Mouse (Mus musculus) erythroblast, embryonic 14.5 days (primary cell): Measurements from ENCODE around the gene Tiam1. TPM values are rescaled to one million over a fixed set of nuclear protein-coding genes. Genes with fewer than 3 reads are reported as not detected.

Experiments
- H3K27me3 ChIP-seq: 2 replicates; pipeline ENCODE4 v1.6.1; 2012; ENCODE audit warnings: inconsistent platforms; ENCODE audit not compliant: control insufficient read depth
- H3K36me3 ChIP-seq: 2 replicates; pipeline ENCODE4 v1.6.1; 2012; ENCODE audit warnings: mild to moderate bottlenecking, inconsistent platforms; ENCODE audit not compliant: control insufficient read depth
- H3K4me1 ChIP-seq: 2 replicates; pipeline ENCODE4 v1.6.1; 2012; ENCODE audit warnings: inconsistent platforms; ENCODE audit not compliant: control insufficient read depth
- H3K4me3 ChIP-seq: replicated peaks from 2 replicates; pipeline ENCODE3; 2012; ENCODE audit warnings: moderate library complexity, mild to moderate bottlenecking, inconsistent platforms
- H3K9me3 ChIP-seq: 2 replicates; pipeline ENCODE4 v1.6.1; 2012; ENCODE audit warnings: low read length, inconsistent platforms, mixed read lengths; ENCODE audit not compliant: control insufficient read depth
- GATA1 ChIP-seq: IDR thresholded peaks from 2 replicates; pipeline ENCODE4 v1.6.1; 2012; ENCODE audit warnings: low read length, inconsistent platforms, mixed read lengths
- TAL1 ChIP-seq: IDR thresholded peaks from 3 replicates; pipeline ENCODE4 v1.6.1; 2012; ENCODE audit warnings: low read length, inconsistent platforms, mixed read lengths
- polyA plus RNA-seq: library from polyadenylated mRNA; stranded (reverse); fragments of >175 nt; gene quantifications from 2 replicates; pipeline ENCODE4 v1.2.3, GENCODE M21; 2012

Gene Tiam1
- polyA plus RNA-seq, 1 experiment: 0.89 TPM

DNA sequence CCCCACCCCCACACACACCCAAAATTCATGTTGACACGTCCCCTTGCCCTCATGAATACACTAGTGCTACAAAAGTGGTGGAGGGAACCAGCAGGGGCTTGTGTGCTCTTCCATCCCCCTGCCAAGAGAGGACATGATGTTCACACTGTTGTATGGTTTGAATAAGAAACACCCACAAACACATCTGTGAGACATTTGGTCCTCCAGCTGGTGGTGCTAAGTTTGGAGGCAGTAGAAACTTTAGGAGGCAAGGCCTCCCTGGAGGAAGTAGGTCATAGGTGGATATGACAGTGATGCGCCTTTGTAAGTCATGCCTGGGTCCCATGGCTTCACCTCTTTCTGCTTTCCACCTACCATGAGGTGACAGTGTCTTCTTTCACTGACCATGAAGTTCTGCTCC lies 366.1 kb downstream of the Tiam1 start:
- Histone ChIP-seq H3K4me3 (no peak overlapping the region), H3K27me3 (no peaks in the 10 kb centered on the region; the same call in 1 of the 2 replicates), H3K4me1 (peaks cover 4% of the 10 kb centered on the region), H3K9me3 (no peaks in the 10 kb centered on the region; the same call in 1 of the 2 replicates), H3K36me3 (no peaks in the 10 kb centered on the region)
- TF ChIP-seq TAL1: no peak
- no peak for TF ChIP-seq GATA1

DNA sequence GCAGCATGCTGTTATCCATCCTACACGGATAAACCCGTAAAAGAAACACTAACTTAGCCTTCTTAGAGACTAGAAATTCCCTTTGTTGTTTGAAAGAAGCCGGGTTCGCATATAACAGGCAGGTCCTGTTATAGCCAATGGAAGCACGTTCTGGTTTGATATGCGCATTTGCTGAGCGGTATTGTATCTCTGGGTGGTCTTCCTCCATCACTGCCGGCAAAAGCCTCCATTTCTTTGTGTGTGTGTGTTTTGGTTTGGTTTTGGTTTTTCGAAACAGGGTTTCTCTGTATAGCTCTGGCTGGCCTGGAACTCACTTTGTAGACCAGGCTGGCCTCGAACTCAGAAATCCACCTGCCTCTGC lies 369.0 kb downstream of the Tiam1 start:
- H3K9me3 ChIP-seq: 0 out of 2 replicates have a peak, but pooled peaks cover 2% of the 10 kb centered on the region
- H3K27me3 ChIP-seq: no peaks in the 10 kb centered on the region; the same call in 1 of the 2 replicates
- H3K36me3 ChIP-seq: no peaks in the 10 kb centered on the region
- H3K4me3 ChIP-seq: no peak overlapping the region
- TF ChIP-seq GATA1: no peak
- no peak for TF ChIP-seq TAL1
- peaks cover 4% of the 10 kb centered on the region for H3K4me1 ChIP-seq

DNA sequence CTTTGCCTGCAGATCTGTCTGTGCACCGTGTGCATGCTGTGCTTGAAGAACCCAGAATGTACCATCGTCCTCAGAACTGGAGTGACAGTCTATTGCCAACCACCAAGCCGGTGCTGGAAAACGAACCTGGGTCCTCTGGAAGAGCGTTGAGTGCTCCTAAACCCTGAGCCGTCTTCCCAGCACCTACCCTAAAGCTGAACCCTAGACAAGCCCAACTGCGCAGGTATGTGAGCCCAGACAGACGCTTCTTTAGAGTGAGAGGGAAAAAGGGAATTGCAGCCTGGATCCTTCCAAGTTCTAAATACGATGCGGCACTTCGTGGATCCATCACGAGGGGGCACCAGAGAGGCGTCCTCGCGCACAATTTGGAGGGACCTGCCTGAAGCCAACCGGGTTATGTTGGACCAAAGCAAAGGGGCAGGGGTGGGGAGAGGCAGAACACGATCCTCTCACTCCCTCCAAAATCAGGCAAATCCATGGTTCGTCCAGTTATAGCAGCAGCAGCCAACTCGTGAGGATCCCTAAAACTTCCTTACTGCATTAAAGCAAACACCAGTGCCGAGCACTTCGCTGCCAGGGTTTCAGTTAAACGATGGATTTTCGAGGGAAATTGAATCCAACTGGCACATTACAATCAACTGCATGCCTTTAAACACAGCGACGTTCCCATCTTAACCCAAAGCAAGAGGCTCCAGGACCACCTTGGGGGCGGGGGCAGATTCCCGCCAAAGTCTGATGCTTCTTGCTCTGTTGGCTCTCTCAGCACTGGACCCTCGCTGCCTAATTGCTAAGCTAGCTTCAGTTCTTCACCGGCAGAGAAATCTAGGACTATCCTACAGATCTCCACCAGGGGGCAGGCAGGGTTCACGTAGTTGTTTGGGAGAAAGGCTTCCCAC lies 369.7 kb downstream of the Tiam1 start:
- H3K9me3 ChIP-seq: 0 out of 2 replicates have a peak, but pooled peaks cover 4% of the 10 kb centered on the region
- no peak for TF ChIP-seq GATA1
- TF ChIP-seq TAL1: no peak

GRCm38 (mm10) chr16:89765919-89766318 lies 377.6 kb downstream of the Tiam1 start:
- Histone ChIP-seq H3K4me3 (no peak overlapping the region), H3K36me3 (no peaks in the 10 kb centered on the region), H3K4me1 (no peaks in the 10 kb centered on the region), H3K9me3 (0 out of 2 replicates have a peak, but pooled peaks cover 4% of the 10 kb centered on the region), H3K27me3 (no peaks in the 10 kb centered on the region)
- no peak for TF ChIP-seq TAL1
- TF ChIP-seq GATA1: no peak

More for the DNA sequence above, 369.7 kb downstream of the Tiam1 start:
- Histone ChIP-seq H3K36me3 (no peaks in the 10 kb centered on the region), H3K4me1 (peaks cover 4% of the 10 kb centered on the region), H3K4me3 (peak overlapping the region; percentile 28), H3K27me3 (no peaks in the 10 kb centered on the region; the same call in 1 of the 2 replicates)

GRCm38 (mm10) chr16:89765470-89765869 lies 378.1 kb downstream of the Tiam1 start:
- Histone ChIP-seq H3K27me3 (no peaks in the 10 kb centered on the region), H3K36me3 (no peaks in the 10 kb centered on the region), H3K9me3 (0 out of 2 replicates have a peak, but pooled peaks cover 2% of the 10 kb centered on the region), H3K4me3 (no peak overlapping the region), H3K4me1 (no peaks in the 10 kb centered on the region)
- no peak for TF ChIP-seq TAL1
- TF ChIP-seq GATA1: no peak

GRCm38 (mm10) chr16:89763812-89764211 lies 379.8 kb downstream of the Tiam1 start:
- Histone ChIP-seq H3K27me3 (no peaks in the 10 kb centered on the region), H3K4me1 (no peaks in the 10 kb centered on the region), H3K4me3 (no peak overlapping the region), H3K9me3 (no peaks in the 10 kb centered on the region), H3K36me3 (no peaks in the 10 kb centered on the region)
- no peak for TF ChIP-seq TAL1
- no peak for TF ChIP-seq GATA1

DNA sequence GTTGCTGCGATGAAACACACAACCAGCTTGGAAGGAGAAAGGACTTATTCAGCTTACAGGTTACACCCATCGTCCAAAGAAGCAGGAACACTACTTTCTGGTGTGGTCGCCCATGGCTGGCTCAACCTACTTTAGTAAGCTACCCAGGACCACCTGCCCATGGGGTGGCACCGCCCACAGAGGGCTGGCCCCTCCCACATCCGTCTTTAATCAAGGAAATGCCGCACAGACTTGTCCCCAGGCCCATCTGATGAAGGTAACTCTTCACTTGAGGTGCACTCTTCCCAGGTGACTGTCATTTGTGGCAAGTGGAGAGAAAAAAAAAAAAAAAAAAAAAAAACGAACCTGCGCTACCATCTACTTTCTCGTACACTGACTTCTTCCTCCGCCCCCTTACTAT lies 381.0 kb downstream of the Tiam1 start:
- no peaks in the 10 kb centered on the region for H3K27me3 ChIP-seq
- H3K36me3 ChIP-seq: no peaks in the 10 kb centered on the region
- no peak for TF ChIP-seq TAL1
- no peak for TF ChIP-seq GATA1
- H3K4me1 ChIP-seq: no peaks in the 10 kb centered on the region
- no peaks in the 10 kb centered on the region for H3K9me3 ChIP-seq
- H3K4me3 ChIP-seq: no peak overlapping the region

DNA sequence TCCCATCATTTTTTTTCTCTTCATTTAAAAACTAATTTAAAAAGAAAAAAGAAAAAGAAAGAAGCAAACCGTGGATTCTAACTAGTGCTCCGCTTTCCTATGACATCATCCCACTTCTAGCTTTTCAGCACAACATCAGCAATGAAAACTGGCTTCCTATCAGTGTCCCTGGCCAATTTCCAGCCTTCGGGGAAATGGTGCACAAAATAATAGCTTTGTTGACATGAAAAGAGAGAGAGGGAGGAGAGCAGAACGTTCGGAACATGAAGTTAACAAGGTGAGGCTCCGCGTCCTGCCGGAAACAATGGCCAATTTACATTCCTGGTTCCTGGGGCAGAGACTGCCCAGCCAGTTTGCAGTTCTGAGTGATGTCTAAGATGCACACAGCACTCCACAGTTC lies 381.5 kb downstream of the Tiam1 start:
- no peaks in the 10 kb centered on the region for H3K9me3 ChIP-seq
- no peaks in the 10 kb centered on the region for H3K27me3 ChIP-seq
- no peak for TF ChIP-seq TAL1
- H3K4me3 ChIP-seq: no peak overlapping the region
- no peaks in the 10 kb centered on the region for H3K36me3 ChIP-seq
- no peaks in the 10 kb centered on the region for H3K4me1 ChIP-seq

DNA sequence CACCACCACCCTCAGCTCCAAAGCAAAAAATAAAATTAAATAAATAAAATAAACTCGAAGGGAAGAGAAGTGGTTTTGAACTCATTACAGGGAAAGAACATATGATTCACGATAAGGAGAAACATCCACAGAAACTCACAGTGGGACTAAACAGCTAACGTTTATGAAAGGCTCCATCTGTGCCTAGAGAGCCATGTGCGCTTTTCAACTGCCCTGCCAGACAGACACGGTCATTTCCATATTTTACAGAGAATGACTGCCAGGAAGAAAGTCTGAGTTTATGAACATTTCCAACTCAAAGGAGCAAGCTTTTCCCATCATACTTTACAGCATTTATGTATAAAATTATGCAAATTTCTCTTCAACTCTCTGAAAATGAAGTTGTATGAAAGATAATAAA lies 386.2 kb downstream of the Tiam1 start:
- Histone ChIP-seq H3K27me3 (no peaks in the 10 kb centered on the region), H3K9me3 (no peaks in the 10 kb centered on the region), H3K4me1 (no peaks in the 10 kb centered on the region), H3K36me3 (no peaks in the 10 kb centered on the region), H3K4me3 (no peak overlapping the region)
- no peak for TF ChIP-seq GATA1
- TF ChIP-seq TAL1: no peak
